ENCODE assay signal across 13 mouse cellular contexts in the genomic region with DNA sequence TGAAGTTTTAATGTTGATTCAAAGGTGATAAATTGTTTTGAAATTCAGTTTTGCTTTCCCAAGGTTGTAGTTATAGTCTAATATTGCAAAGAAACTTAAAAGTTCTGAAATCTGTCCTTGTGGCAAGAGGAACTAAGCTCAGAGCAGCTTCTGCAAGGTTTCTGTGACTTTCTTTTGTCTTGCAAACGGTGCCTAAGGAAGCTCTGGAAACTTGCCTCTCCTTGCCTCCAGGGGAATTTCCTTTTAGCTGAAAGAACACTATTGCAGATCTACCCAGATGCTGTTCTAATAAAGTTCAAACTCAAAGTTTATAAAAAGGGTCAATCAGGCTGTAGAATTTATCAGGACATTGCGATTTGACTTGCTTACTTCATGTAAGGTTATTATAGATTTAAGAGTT. TPM values are rescaled to one million over a fixed set of nuclear protein-coding genes. Genes with fewer than 3 reads are reported as not detected.
"Had no signal": no experiment of that assay in that cellular context is flagged by ENCODE, and none has a peak within 500 bp of the region (broad histone marks: within the 10 kb centered on the region; RNA-seq: fewer than 3 reads in every experiment).

No protein-coding gene starts in this region.

RNA-seq across cellular contexts. Expression of a gene that starts 37.5 kb away (rescaled TPM):
- polyA plus RNA-seq: neural tube, embryonic 13.5 days; neural tube, embryonic 14.5 days; neural tube, embryonic 15.5 days; small intestine, adult 2 months; spleen, adult 2 months; stomach, embryonic 14.5 days; stomach, embryonic 15.5 days; stomach, embryonic 16.5 days; stomach, postnatal 0 days; testis, adult 2 months; thymus, adult 2 months; thymus, postnatal 0 days; urinary bladder, adult 2 months had no signal

RNA-seq across cellular contexts. Expression of a gene that starts 53.4 kb away (rescaled TPM):
- polyA plus RNA-seq: neural tube, embryonic 13.5 days; neural tube, embryonic 14.5 days; neural tube, embryonic 15.5 days; small intestine, adult 2 months; spleen, adult 2 months; stomach, embryonic 14.5 days; stomach, embryonic 15.5 days; stomach, embryonic 16.5 days; stomach, postnatal 0 days; testis, adult 2 months; thymus, adult 2 months; thymus, postnatal 0 days; urinary bladder, adult 2 months had no signal
